ENCODE assay signal across 20 mouse cellular contexts in genomic region chr2:59655471-59655870, GRCm38 (mm10). TPM values are rescaled to one million over a fixed set of nuclear protein-coding genes. Genes with fewer than 3 reads are reported as not detected.
A peak's percentile ranks its signal among the peaks of the same experiment; 100 is the strongest.
DNase-seq lines count a peak whose midpoint lies in the region; ATAC-seq and TF ChIP-seq lines count a peak whose summit lies in the region.
"Had no signal": no experiment of that assay in that cellular context is flagged by ENCODE, and none has a peak within 500 bp of the region (broad histone marks: within the 10 kb centered on the region; RNA-seq: fewer than 3 reads in every experiment).

No protein-coding gene starts in this region.

- no peak for TF ChIP-seq CTCF in kidney, postnatal 0 days (IDR thresholded peaks at IDR 0.05; ENCODE audit: low read depth)
- no peak for TF ChIP-seq CTCF in kidney, adult 2 months (conservative IDR thresholded peaks at IDR 0.05; ENCODE audit: insufficient read depth, insufficient read length, low read depth, low read length)
- no peak for TF ChIP-seq CTCF in brain, embryonic 14.5 days (IDR thresholded peaks at IDR 0.05; ENCODE audit: borderline replicate concordance, extremely low read depth, insufficient read depth, insufficient read length)
- no peak for TF ChIP-seq CTCF in lung, adult 2 months (IDR thresholded peaks at IDR 0.05; ENCODE audit: insufficient read depth, low read length)

- no peak overlapping the region for H3K4me3 ChIP-seq in forebrain, embryonic 10.5 days
- H3K4me3 ChIP-seq in forebrain, embryonic 11.5 days (ENCODE audit: low read depth, low read length), result no peak overlapping the region
- no peak overlapping the region for H3K4me3 ChIP-seq in kidney, postnatal 0 days (replicated peaks; ENCODE audit: low read depth, low read length)
- no peak overlapping the region for H3K4me3 ChIP-seq in kidney, adult 2 months (ENCODE audit: insufficient read depth, low read depth, low read length)
- H3K4me3 ChIP-seq in lung, adult 2 months (replicated peaks; ENCODE audit: extremely low read depth, low read depth, low read length), result no peak overlapping the region
- H3K4me3 ChIP-seq: embryonic facial prominence, embryonic 15.5 days; heart, embryonic 15.5 days; limb, embryonic 13.5 days; liver, embryonic 13.5 days; lung, embryonic 15.5 days had no signal

- no peak overlapping the region for H3K4me2 ChIP-seq in forebrain, embryonic 11.5 days (ENCODE audit: low read depth, low read length, severe bottlenecking)
- H3K4me2 ChIP-seq in kidney, postnatal 0 days (ENCODE audit: low read length), result no peak overlapping the region
- H3K4me2 ChIP-seq: embryonic facial prominence, embryonic 15.5 days; heart, embryonic 15.5 days; limb, embryonic 13.5 days; liver, embryonic 13.5 days; lung, embryonic 15.5 days had no signal

- H3K9me3 ChIP-seq in forebrain, embryonic 10.5 days, result no peaks in the 10 kb centered on the region
- no peaks in the 10 kb centered on the region for H3K9me3 ChIP-seq in forebrain, embryonic 11.5 days (ENCODE audit: control insufficient read depth, low read length)
- no peaks in the 10 kb centered on the region for H3K9me3 ChIP-seq in kidney, postnatal 0 days (replicated peaks; ENCODE audit: low read length)
- H3K9me3 ChIP-seq: embryonic facial prominence, embryonic 15.5 days; heart, embryonic 15.5 days; limb, embryonic 13.5 days; liver, embryonic 13.5 days; lung, embryonic 15.5 days had no signal

- no peak for TF ChIP-seq POLR2A in kidney, adult 2 months (IDR thresholded peaks at IDR 0.05; ENCODE audit: low read depth, low read length)
- no peak for TF ChIP-seq POLR2A in brain, embryonic 14.5 days (IDR thresholded peaks at IDR 0.05; ENCODE audit: borderline replicate concordance, extremely low read depth, insufficient read depth, insufficient read length, poor library complexity, severe bottlenecking)
- TF ChIP-seq POLR2A in lung, adult 2 months (IDR thresholded peaks at IDR 0.05; ENCODE audit: borderline replicate concordance, extremely low read depth, low read depth, low read length), result no peak

- H3K4me1 ChIP-seq in forebrain, embryonic 10.5 days, result peaks cover 63% of the 10 kb centered on the region
- peaks cover 10% of the 10 kb centered on the region; the same call in 1 of the 2 replicates for H3K4me1 ChIP-seq in forebrain, embryonic 11.5 days (replicated peaks; ENCODE audit: control insufficient read depth, insufficient read depth, low read length)
- H3K4me1 ChIP-seq in kidney, postnatal 0 days (replicated peaks; ENCODE audit: insufficient read depth, low read length), result peaks cover 9% of the 10 kb centered on the region
- peaks cover 7% of the 10 kb centered on the region; the same call in 1 of the 2 replicates for H3K4me1 ChIP-seq in kidney, adult 2 months (ENCODE audit: control insufficient read depth, insufficient read depth, low read length)
- H3K4me1 ChIP-seq in lung, adult 2 months (ENCODE audit: control insufficient read depth, insufficient read depth, low read length), result peaks cover 8% of the 10 kb centered on the region

- no peak for DNase-seq in forebrain, embryonic 10.5 days (ENCODE audit: extremely low spot score, low spot score)
- no peak for DNase-seq in forebrain, embryonic 11.5 days (ENCODE audit: low spot score)
- no peak for DNase-seq in kidney, postnatal 0 days (ENCODE audit: low spot score)
- no peak for DNase-seq in kidney, adult 2 months
- DNase-seq in brain, embryonic 14.5 days (ENCODE audit: low read depth), result peak; percentile 53
- peak; percentile 53 to 64 for DNase-seq in cerebellum, postnatal 25 days
- DNase-seq in thymus, postnatal 0 days (ENCODE audit: low spot score), result no peak
- DNase-seq in lung, adult 2 months, result no peak
- DNase-seq: heart, adult 11 months; kidney, adult 18-20 months; kidney, postnatal 14 days; liver, embryonic 13.5 days; lung, postnatal 4 days; right cerebral cortex, postnatal 25 days; thymus, adult 2 months had no signal

- H3K9ac ChIP-seq in forebrain, embryonic 11.5 days (ENCODE audit: low read length), result no peak overlapping the region
- no peak overlapping the region for H3K9ac ChIP-seq in kidney, postnatal 0 days (ENCODE audit: low read depth, low read length)
- H3K9ac ChIP-seq: embryonic facial prominence, embryonic 15.5 days; heart, embryonic 15.5 days; limb, embryonic 13.5 days; liver, embryonic 13.5 days; lung, embryonic 15.5 days had no signal

- ATAC-seq in forebrain, embryonic 11.5 days (replicated peaks; ENCODE audit: low FRiP score), result no peak
- no peak for ATAC-seq in kidney, postnatal 0 days (replicated peaks; ENCODE audit: low FRiP score, low read depth)

- whole genome bisulfite sequencing in forebrain, embryonic 10.5 days, result 67% methylated on average over 7 of the region's 7 CpGs
- WGBS in forebrain, embryonic 11.5 days, result 56% methylated on average over 7 of the region's 7 CpGs
- WGBS in kidney, postnatal 0 days, result 50% methylated on average over 7 of the region's 7 CpGs
- WGBS in kidney, adult 2 months, result 39% methylated on average over 7 of the region's 7 CpGs
- WGBS in lung, adult 2 months, result 34% methylated on average over 7 of the region's 7 CpGs

- 0 out of 2 replicates have a peak, but pooled peaks cover 6% of the 10 kb centered on the region for H3K27me3 ChIP-seq in forebrain, embryonic 10.5 days (ENCODE audit: poor library complexity, severe bottlenecking)
- no peaks in the 10 kb centered on the region for H3K27me3 ChIP-seq in forebrain, embryonic 11.5 days (ENCODE audit: control insufficient read depth, insufficient read depth, low read length)
- H3K27me3 ChIP-seq in kidney, postnatal 0 days (ENCODE audit: insufficient read depth, low read length), result no peaks in the 10 kb centered on the region
- H3K27me3 ChIP-seq in kidney, adult 2 months (replicated peaks; ENCODE audit: control insufficient read depth, insufficient read depth, low read length), result no peaks in the 10 kb centered on the region
- H3K27me3 ChIP-seq: CH12.LX; embryonic facial prominence, embryonic 15.5 days; heart, embryonic 15.5 days; limb, embryonic 13.5 days; liver, embryonic 13.5 days; lung, embryonic 15.5 days had no signal

- peak overlapping the region; percentile 40; the same call in 1 of the 2 replicates for H3K27ac ChIP-seq in forebrain, embryonic 10.5 days
- H3K27ac ChIP-seq in forebrain, embryonic 11.5 days (ENCODE audit: low read depth, low read length), result no peak overlapping the region
- H3K27ac ChIP-seq in kidney, postnatal 0 days, result 0 out of 2 replicates have a peak overlapping the region, but pooled peaks have one; percentile 8
- H3K27ac ChIP-seq in kidney, adult 2 months (ENCODE audit: insufficient read depth, low read depth, low read length), result no peak overlapping the region
- H3K27ac ChIP-seq: embryonic facial prominence, embryonic 15.5 days; limb, embryonic 13.5 days; liver, embryonic 13.5 days; lung, embryonic 15.5 days had no signal

- 0 out of 2 replicates have a peak, but pooled peaks cover 3% of the 10 kb centered on the region for H3K36me3 ChIP-seq in forebrain, embryonic 10.5 days (replicated peaks)
- no peaks in the 10 kb centered on the region for H3K36me3 ChIP-seq in forebrain, embryonic 11.5 days (ENCODE audit: control insufficient read depth, insufficient read depth, low read length)
- H3K36me3 ChIP-seq in kidney, postnatal 0 days (ENCODE audit: insufficient read depth, low read length), result 0 out of 2 replicates have a peak, but pooled peaks cover 6% of the 10 kb centered on the region
- no peaks in the 10 kb centered on the region for H3K36me3 ChIP-seq in kidney, adult 2 months (ENCODE audit: control insufficient read depth, insufficient read depth, low read length)
- H3K36me3 ChIP-seq: embryonic facial prominence, embryonic 15.5 days; heart, embryonic 15.5 days; liver, embryonic 13.5 days; lung, embryonic 15.5 days had no signal

RNA-seq across cellular contexts. Expression of gene Tanc1, which starts 43.6 kb away (rescaled TPM):
- polyA plus RNA-seq in forebrain, embryonic 10.5 days (2016; fragmentation: Nextera tagmentation; extraction: Ambion mirVana), result 27.6 and 27.7 TPM in 2 replicates
- 21.0 and 22.7 TPM in 2 replicates for polyA plus RNA-seq in forebrain, embryonic 11.5 days (2014; fragmentation: Nextera tagmentation; extraction: Ambion mirVana)
- 29.8 and 34.5 TPM in 2 replicates for polyA plus RNA-seq in kidney, postnatal 0 days (2015; fragmentation: Nextera tagmentation; extraction: Ambion mirVana)
- 24.0 and 29.5 TPM in 2 replicates for polyA plus RNA-seq in kidney, adult 2 months (2012; rRNA removed)
- 5.2 and 7.2 TPM in 2 replicates for polyA plus RNA-seq in brain, embryonic 14.5 days (2012; rRNA removed)
- polyA plus RNA-seq in thymus, postnatal 0 days (2015; fragmentation: Nextera tagmentation; extraction: Ambion mirVana), result 2.0 and 3.3 TPM in 2 replicates
- polyA plus RNA-seq in lung, adult 2 months (2012; rRNA removed), result 24.5 and 29.0 TPM in 2 replicates

Comparison
In these comparisons a context has a peak if more than half of its experiments do, and no peak if none do; other contexts are left out.
1. H3K27ac ChIP-seq: peak in forebrain, embryonic 10.5 days (single experiment) and kidney, postnatal 0 days (single experiment); none in forebrain, embryonic 11.5 days (single experiment) and kidney, adult 2 months (single experiment).
2. DNase-seq: peak in brain, embryonic 14.5 days (single experiment) and cerebellum, postnatal 25 days (2 of 2); none in forebrain, embryonic 10.5 days (single experiment), forebrain, embryonic 11.5 days (single experiment), kidney, postnatal 0 days (single experiment), kidney, adult 2 months (single experiment), thymus, postnatal 0 days (single experiment) and lung, adult 2 months (single experiment).